8 mouse cellular contexts compared by ENCODE assay signal in the genomic region with DNA sequence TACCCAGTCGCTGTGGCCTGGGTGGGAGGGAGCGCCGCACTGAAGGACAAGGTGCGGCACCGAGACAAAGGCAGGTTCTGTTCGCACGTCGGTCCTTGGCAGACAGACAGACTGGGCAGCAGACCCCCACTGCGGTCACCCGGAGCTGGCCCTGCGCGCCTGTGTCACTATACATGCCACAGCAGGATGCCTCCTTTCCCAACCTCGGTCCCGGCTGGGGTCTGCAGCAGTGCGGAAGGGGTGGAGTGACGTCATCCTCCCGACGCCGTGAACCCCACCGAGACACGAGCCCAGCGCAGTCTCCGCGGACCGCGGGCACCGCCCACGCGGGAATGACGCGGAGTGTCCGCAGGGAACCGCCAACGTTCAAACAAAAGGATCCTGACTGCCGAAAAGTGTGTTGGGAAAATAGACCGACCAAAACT. TPM values are rescaled to one million over a fixed set of nuclear protein-coding genes. Genes with fewer than 3 reads are reported as not detected.
DNase-seq lines count a peak whose midpoint lies in the region; ATAC-seq and TF ChIP-seq lines count a peak whose summit lies in the region.
"Not testable (repeated sequence)": the region's sequence is repeated elsewhere in the genome, so short reads cannot be mapped to it uniquely, and the experiment has no call there.

No protein-coding gene starts in this region.

- H3K27me3 ChIP-seq in E14TG2a.4 (ENCODE audit: insufficient read depth, low read length); heart, embryonic 16.5 days (ENCODE audit: control insufficient read depth, insufficient read depth, low read length); kidney, postnatal 0 days (ENCODE audit: insufficient read depth, low read length); liver, embryonic 15.5 days; stomach, postnatal 0 days (ENCODE audit: control insufficient read depth, insufficient read depth, low read length): not testable (repeated sequence)

- ATAC-seq in erythroid progenitor cell, adult 5-6 weeks (replicated peaks; ENCODE audit: low FRiP score, poor library complexity, severe bottlenecking): peak; percentile 78
- ATAC-seq in heart, embryonic 16.5 days (replicated peaks; ENCODE audit: extremely low read depth, insufficient read depth, low FRiP score): peak; percentile 76
- peak; percentile 83 for ATAC-seq in kidney, postnatal 0 days (replicated peaks; ENCODE audit: low FRiP score, low read depth)
- peak; percentile 66 for ATAC-seq in liver, embryonic 15.5 days (ENCODE audit: insufficient read depth)
- ATAC-seq in stomach, postnatal 0 days (ENCODE audit: low FRiP score, low TSS enrichment): peak; percentile 84

- peak; percentile 55 for DNase-seq in c-Kit-positive CD71-negative TER-119-negative erythroid progenitor cells, embryonic 14.5 days (ENCODE audit: low read depth)
- peak; percentile 88 for DNase-seq in kidney, postnatal 0 days (ENCODE audit: low spot score)
- peak; percentile 52 to 56 for DNase-seq in natural killer cell, adult 2 months (ENCODE audit: low spot score in 2 of 2)
- peak; percentile 84 for DNase-seq in stomach, postnatal 0 days (ENCODE audit: low spot score)

- not testable (repeated sequence) for H3K36me3 ChIP-seq in E14TG2a.4 (ENCODE audit: insufficient read depth, low read length); heart, embryonic 16.5 days (ENCODE audit: control insufficient read depth, insufficient read depth); kidney, postnatal 0 days (ENCODE audit: insufficient read depth, low read length); liver, embryonic 15.5 days (replicated peaks); stomach, postnatal 0 days (ENCODE audit: control insufficient read depth, insufficient read depth, low read length)

- not testable (repeated sequence) for H3K9me3 ChIP-seq in E14TG2a.4 (ENCODE audit: low read length); heart, embryonic 16.5 days (replicated peaks; ENCODE audit: control insufficient read depth, low read length); kidney, postnatal 0 days (replicated peaks; ENCODE audit: low read length); liver, embryonic 15.5 days (replicated peaks); stomach, postnatal 0 days (ENCODE audit: control insufficient read depth, low read length)

- TF ChIP-seq EP300 in stomach, postnatal 0 days (optimal IDR thresholded peaks at IDR 0.05): not testable (repeated sequence)

- H3K27ac ChIP-seq in heart, embryonic 16.5 days (ENCODE audit: low read length): peak overlapping the region; percentile 74
- H3K27ac ChIP-seq in kidney, postnatal 0 days: peak overlapping the region; percentile 47; the same call in 1 of the 2 replicates
- H3K27ac ChIP-seq in liver, embryonic 15.5 days (replicated peaks): peak overlapping the region; percentile 55
- H3K27ac ChIP-seq in stomach, postnatal 0 days (replicated peaks): peak overlapping the region; percentile 65; the same call in 1 of the 2 replicates

- peak overlapping the region; percentile 77 for H3K4me3 ChIP-seq in E14TG2a.4 (replicated peaks; ENCODE audit: low read length)
- H3K4me3 ChIP-seq in heart, embryonic 16.5 days (ENCODE audit: low read length): peak overlapping the region; percentile 67
- H3K4me3 ChIP-seq in kidney, postnatal 0 days (replicated peaks; ENCODE audit: low read depth, low read length): peak overlapping the region; percentile 47
- H3K4me3 ChIP-seq in liver, embryonic 15.5 days (replicated peaks): peak overlapping the region; percentile 64
- H3K4me3 ChIP-seq in stomach, postnatal 0 days (ENCODE audit: low read depth, low read length): peak overlapping the region; percentile 44

- WGBS in heart, embryonic 16.5 days: under 1% methylated on average over 35 of the region's 36 CpGs
- WGBS in kidney, postnatal 0 days: under 1% methylated on average over 34 of the region's 36 CpGs
- WGBS in liver, embryonic 15.5 days (ENCODE audit: insufficient replicate concordance): under 1% methylated on average over 36 of the region's 36 CpGs
- under 1% methylated on average over 34 of the region's 36 CpGs for WGBS in stomach, postnatal 0 days

- H3K4me2 ChIP-seq in heart, embryonic 16.5 days (ENCODE audit: low read depth, low read length): peak overlapping the region; percentile 62
- H3K4me2 ChIP-seq in kidney, postnatal 0 days (ENCODE audit: low read length): peak overlapping the region; percentile 58
- peak overlapping the region; percentile 84 for H3K4me2 ChIP-seq in liver, embryonic 15.5 days
- peak overlapping the region; percentile 52 for H3K4me2 ChIP-seq in stomach, postnatal 0 days (replicated peaks; ENCODE audit: low read depth)

- not testable (repeated sequence) for TF ChIP-seq CTCF in E14TG2a.4 (conservative IDR thresholded peaks at IDR 0.05; ENCODE audit: low read length); kidney, postnatal 0 days (IDR thresholded peaks at IDR 0.05; ENCODE audit: low read depth); stomach, postnatal 0 days (IDR thresholded peaks at IDR 0.05; ENCODE audit: low read depth)

- not testable (repeated sequence) for H3K4me1 ChIP-seq in E14TG2a.4 (replicated peaks; ENCODE audit: low read depth, low read length); heart, embryonic 16.5 days (ENCODE audit: control insufficient read depth, insufficient read depth, low read length); kidney, postnatal 0 days (replicated peaks; ENCODE audit: insufficient read depth, low read length); liver, embryonic 15.5 days (replicated peaks); stomach, postnatal 0 days (replicated peaks; ENCODE audit: control insufficient read depth, insufficient read depth)

- H3K9ac ChIP-seq in heart, embryonic 16.5 days (ENCODE audit: low read length): peak overlapping the region; percentile 76
- peak overlapping the region; percentile 58 for H3K9ac ChIP-seq in kidney, postnatal 0 days (ENCODE audit: low read depth, low read length)
- H3K9ac ChIP-seq in liver, embryonic 15.5 days: peak overlapping the region; percentile 54
- peak overlapping the region; percentile 59; the same call in 1 of the 2 replicates for H3K9ac ChIP-seq in stomach, postnatal 0 days (ENCODE audit: low read length)

RNA-seq across cellular contexts. Expression of gene Dynlt1f, which starts 0.6 kb away (rescaled TPM):
- 40.4 and 58.7 TPM in 2 replicates for total RNA-seq in erythroid progenitor cell, adult 5-6 weeks (2015; ENCODE audit: low replicate concordance)
- 20.1 and 22.1 TPM in 2 replicates for total RNA-seq in erythroid progenitor cell, adult 5-6 weeks (2017; ENCODE audit: low replicate concordance)
- 181 and 182 TPM in 2 replicates for polyA plus RNA-seq in heart, embryonic 16.5 days (2015; fragmentation: Nextera tagmentation; extraction: Ambion mirVana)
- polyA plus RNA-seq in kidney, postnatal 0 days (2015; fragmentation: Nextera tagmentation; extraction: Ambion mirVana): 254 and 271 TPM in 2 replicates
- 69.7 and 76.3 TPM in 2 replicates for polyA plus RNA-seq in liver, embryonic 15.5 days (2015; fragmentation: Nextera tagmentation; extraction: Ambion mirVana)
- polyA plus RNA-seq in stomach, postnatal 0 days (2015; fragmentation: Nextera tagmentation; extraction: Ambion mirVana): 186 and 187 TPM in 2 replicates

RNA-seq across cellular contexts. Expression of gene Sytl3, which starts 3.8 kb away (rescaled TPM):
- total RNA-seq in erythroid progenitor cell, adult 5-6 weeks (2015; ENCODE audit: low replicate concordance): 3.2 TPM in 1 of 2 replicates, not detected in the other
- total RNA-seq in erythroid progenitor cell, adult 5-6 weeks (2017; ENCODE audit: low replicate concordance): 0.61 and 1.9 TPM in 2 replicates
- 2.6 and 5.2 TPM in 2 replicates for polyA plus RNA-seq in heart, embryonic 16.5 days (2015; fragmentation: Nextera tagmentation; extraction: Ambion mirVana)
- 2.5 and 3.2 TPM in 2 replicates for polyA plus RNA-seq in kidney, postnatal 0 days (2015; fragmentation: Nextera tagmentation; extraction: Ambion mirVana)
- 0.08 and 0.17 TPM in 2 replicates for polyA plus RNA-seq in liver, embryonic 15.5 days (2015; fragmentation: Nextera tagmentation; extraction: Ambion mirVana)
- 0.99 and 1.1 TPM in 2 replicates for polyA plus RNA-seq in stomach, postnatal 0 days (2015; fragmentation: Nextera tagmentation; extraction: Ambion mirVana)

RNA-seq across cellular contexts. Expression of gene Dynlt1c, which starts 53.6 kb away (rescaled TPM):
- 2.5 TPM in 1 of 2 replicates, not detected in the other for total RNA-seq in erythroid progenitor cell, adult 5-6 weeks (2015; ENCODE audit: low replicate concordance)
- 16.6 TPM in 2 replicates for total RNA-seq in erythroid progenitor cell, adult 5-6 weeks (2017; ENCODE audit: low replicate concordance)
- polyA plus RNA-seq in heart, embryonic 16.5 days (2015; fragmentation: Nextera tagmentation; extraction: Ambion mirVana): 27.9 and 28.4 TPM in 2 replicates
- polyA plus RNA-seq in kidney, postnatal 0 days (2015; fragmentation: Nextera tagmentation; extraction: Ambion mirVana): 20.8 and 21.9 TPM in 2 replicates
- polyA plus RNA-seq in liver, embryonic 15.5 days (2015; fragmentation: Nextera tagmentation; extraction: Ambion mirVana): 6.6 and 6.9 TPM in 2 replicates
- 12.6 and 15.5 TPM in 2 replicates for polyA plus RNA-seq in stomach, postnatal 0 days (2015; fragmentation: Nextera tagmentation; extraction: Ambion mirVana)

Comparison
In these comparisons a context has a peak if more than half of its experiments do, and no peak if none do; other contexts are left out.
1. Peak in every context shown above with its lines: DNase-seq, ATAC-seq, H3K4me3 ChIP-seq and H3K27ac ChIP-seq.